Mouse (Mus musculus) liver, embryonic 14.5 days (tissue): ENCODE measurements at regions not wholly inside any gene's neighbourhood (a gene's known extent, or its start where the extent isn't known, plus 50 kb on each side); places are given as distances from the start of the nearest gene placed in this dataset.

Experiments
- ATAC-seq: fragments of 200-750 bp; cut with Nextera tagmentation; 2 replicates; pipeline ENCODE4 v1.8.0; 2017; ENCODE audit warnings: moderate number of reproducible peaks, mild to moderate bottlenecking, moderate library complexity; ENCODE audit not compliant: insufficient read depth
- DNase-seq, 3 experiments: peaks; one replicate each; pipeline ENCODE4 v3.0.0-alpha.2; 2012 to 2013; ENCODE audit warnings: low read depth in 3 of 3, low spot score in 3 of 3
- H3K27ac ChIP-seq: fragments of 300-500 bp; sonication (generic); 2 replicates; pipeline ENCODE4 v1.5.1; 2014; ENCODE audit warnings: moderate library complexity, mild to moderate bottlenecking, control low read depth, inconsistent platforms
- H3K27me3 ChIP-seq: fragments of 300-500 bp; sonication (generic); 2 replicates; pipeline ENCODE4 v1.6.1; 2014; ENCODE audit warnings: mild to moderate bottlenecking, low read length, moderate library complexity; ENCODE audit not compliant: control insufficient read depth, insufficient read depth
- H3K36me3 ChIP-seq: fragments of 300-500 bp; sonication (generic); replicated peaks from 2 replicates; pipeline ENCODE4 v1.6.1; 2014; ENCODE audit warnings: low read depth; ENCODE audit not compliant: control insufficient read depth, insufficient read depth
- H3K4me1 ChIP-seq, 2 experiments: fragments of 200-500 bp in 1 of 2; fragments of 300-500 bp in 1 of 2; sonication (generic) in 1 of 2; replicated peaks; 2 replicates each; pipeline ENCODE4 v1.6.1; 2012 to 2014; ENCODE audit warnings: antibody characterized with exemption in 1 of 2, inconsistent platforms in 1 of 2, low read length in 1 of 2; ENCODE audit not compliant: control insufficient read depth in 2 of 2, insufficient read depth in 2 of 2
- H3K4me2 ChIP-seq: fragments of 300-500 bp; sonication (generic); 2 replicates; pipeline ENCODE4 v1.6.1; 2014; ENCODE audit warnings: low read depth, mild to moderate bottlenecking, control low read depth, moderate library complexity
- H3K4me3 ChIP-seq, 2 experiments: fragments of 200-500 bp in 1 of 2; fragments of 300-500 bp in 1 of 2; sonication (generic) in 1 of 2; 2 replicates each; pipeline ENCODE4 v1.5.1; 2012 to 2014; ENCODE audit warnings: low read depth in 2 of 2, low read length in 2 of 2, mild to moderate bottlenecking in 2 of 2, control low read depth in 1 of 2, inconsistent platforms in 1 of 2, moderate library complexity in 1 of 2; ENCODE audit not compliant: insufficient read depth in 1 of 2
- H3K9ac ChIP-seq: fragments of 300-500 bp; sonication (generic); replicated peaks from 2 replicates; pipeline ENCODE4 v1.6.1; 2014; ENCODE audit warnings: mild to moderate bottlenecking, control low read depth, moderate library complexity
- H3K9me3 ChIP-seq: fragments of 300-500 bp; sonication (generic); 2 replicates; pipeline ENCODE4 v1.6.1; 2016; ENCODE audit warnings: low read length, mixed read lengths; ENCODE audit not compliant: control insufficient read depth
- CTCF ChIP-seq: IDR thresholded peaks from 2 replicates; pipeline ENCODE4 v1.5.1; 2016; ENCODE audit warnings: antibody characterized with exemption, low read depth, control low read depth
- EP300 ChIP-seq: IDR thresholded peaks from 2 replicates; pipeline ENCODE4 v1.6.1; 2016; ENCODE audit warnings: antibody characterized with exemption, low read depth
- WGBS: fragments of 180-500 bp; shearing (Covaris S2); extraction: QIAGEN DNeasy Blood & Tissue Kit; methylation state at CpG from one replicate; pipeline ENCODE4 v1.1.7; 2014; ENCODE audit not compliant: insufficient replicate concordance; 5-methylcytosine and 5-hydroxymethylcytosine counted together

GRCm38 (mm10) chr15:59728817-59729560 lies 287.4 kb downstream of the 4933412E24Rik start:
- no peak overlapping the region for H3K4me3 ChIP-seq
- H3K27ac ChIP-seq = no peak overlapping the region
- 42% methylated on average over 11 of the region's 11 CpGs for WGBS
- H3K9me3 ChIP-seq = no peaks in the 10 kb centered on the region
- H3K4me2 ChIP-seq = no peak overlapping the region
- no peak for TF ChIP-seq EP300
- no peaks in the 10 kb centered on the region for H3K27me3 ChIP-seq
- ATAC-seq (no peak), DNase-seq (no peak)
- H3K4me1 ChIP-seq = peaks cover 0 to 6% of the 10 kb centered on the region in 2 experiments; a peak in 1 of 4 replicates
- H3K9ac ChIP-seq = no peak overlapping the region
- no peaks in the 10 kb centered on the region for H3K36me3 ChIP-seq

DNA sequence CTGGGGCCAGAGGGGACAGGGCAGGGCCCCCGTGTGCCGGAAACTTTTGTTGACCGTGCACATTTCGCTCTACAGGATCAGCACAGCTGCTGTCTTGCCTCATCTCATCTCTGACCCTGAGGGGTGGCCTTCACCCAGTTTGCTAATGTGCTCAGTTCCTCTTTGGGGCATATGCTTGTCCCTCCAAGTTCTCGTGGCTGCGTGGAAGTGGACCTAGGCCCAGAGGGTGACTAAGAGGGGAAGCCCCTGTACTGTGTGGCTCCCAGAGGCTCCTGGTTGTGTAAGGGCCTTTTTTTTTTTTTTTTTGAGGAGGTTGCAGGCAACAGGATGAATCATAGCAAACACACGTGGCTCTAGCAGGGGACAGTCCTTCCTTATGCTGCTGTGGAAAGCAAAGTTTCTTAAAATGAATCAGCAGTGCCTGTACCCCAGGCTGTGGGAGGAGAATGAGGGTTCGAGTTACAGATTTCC lies 288.2 kb downstream of the 4933412E24Rik start:
- Histone ChIP-seq H3K9ac (no peak overlapping the region), H3K4me2 (no peak overlapping the region), H3K36me3 (no peaks in the 10 kb centered on the region), H3K4me1 (peaks cover 0 to 6% of the 10 kb centered on the region in 2 experiments; a peak in 1 of 4 replicates), H3K4me3 (no peak overlapping the region), H3K27ac (no peak overlapping the region), H3K9me3 (no peaks in the 10 kb centered on the region), H3K27me3 (no peaks in the 10 kb centered on the region)
- ATAC-seq = peak; percentile 79
- TF ChIP-seq CTCF = no peak
- TF ChIP-seq EP300 = no peak
- 27% methylated on average over 8 of the region's 8 CpGs for WGBS
- DNase-seq = peak in 2 of 3 experiments; percentile 28 to 53

DNA sequence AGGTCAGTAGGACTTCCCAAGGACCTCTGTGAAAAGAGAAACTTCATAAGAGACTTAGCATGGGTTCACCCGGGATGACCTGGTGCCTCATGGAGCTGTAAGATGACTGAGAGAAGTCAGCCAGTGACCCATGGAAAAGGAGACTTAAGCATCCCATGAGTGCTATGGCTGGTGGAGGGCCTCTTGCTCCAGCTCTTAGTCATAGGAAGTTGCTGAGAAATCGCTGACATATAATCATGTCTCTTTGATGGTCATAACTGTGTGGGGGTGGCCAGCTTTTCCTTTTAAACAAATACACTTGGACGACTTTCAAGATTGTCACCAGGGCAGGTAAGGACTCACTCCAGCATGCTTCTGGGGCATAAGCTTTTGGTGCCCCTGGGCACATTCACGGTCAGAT lies 290.5 kb downstream of the 4933412E24Rik start:
- no peak overlapping the region for H3K27ac ChIP-seq
- H3K9me3 ChIP-seq = no peaks in the 10 kb centered on the region
- DNase-seq = no peak
- H3K4me2 ChIP-seq = no peak overlapping the region
- TF ChIP-seq EP300 = no peak
- H3K27me3 ChIP-seq = no peaks in the 10 kb centered on the region
- H3K4me1 ChIP-seq = peaks cover 0 to 6% of the 10 kb centered on the region in 2 experiments; a peak in 2 of 4 replicates
- no peak for ATAC-seq
- H3K9ac ChIP-seq = no peak overlapping the region
- no peaks in the 10 kb centered on the region for H3K36me3 ChIP-seq
- 52% methylated on average over 4 of the region's 4 CpGs for WGBS
- H3K4me3 ChIP-seq = no peak overlapping the region

GRCm38 (mm10) chr15:59722661-59723413 lies 293.6 kb downstream of the 4933412E24Rik start:
- no peak overlapping the region for H3K4me3 ChIP-seq
- WGBS = 42% methylated on average over 2 of the region's 2 CpGs
- no peak for DNase-seq
- no peak overlapping the region for H3K4me2 ChIP-seq
- no peaks in the 10 kb centered on the region for H3K36me3 ChIP-seq
- no peak for TF ChIP-seq CTCF
- TF ChIP-seq EP300 = no peak
- H3K27me3 ChIP-seq = no peaks in the 10 kb centered on the region
- no peak overlapping the region for H3K9ac ChIP-seq
- no peak for ATAC-seq
- H3K27ac ChIP-seq = no peak overlapping the region
- H3K9me3 ChIP-seq = no peaks in the 10 kb centered on the region
- H3K4me1 ChIP-seq = peaks cover 0 to 2% of the 10 kb centered on the region in 2 experiments; a peak in 2 of 4 replicates

GRCm38 (mm10) chr15:59721420-59721819 lies 295.0 kb downstream of the 4933412E24Rik start:
- DNase-seq (no peak), ATAC-seq (no peak)
- 20% methylated on average over 4 of the region's 4 CpGs for WGBS

More at GRCm38 (mm10) chr15:59721420-59721819, 295.0 kb downstream of the 4933412E24Rik start:
- Histone ChIP-seq H3K36me3 (no peaks in the 10 kb centered on the region), H3K9ac (no peak overlapping the region), H3K4me1 (peaks cover 0 to 10% of the 10 kb centered on the region in 2 experiments; a peak in 3 of 4 replicates), H3K27ac (no peak overlapping the region), H3K9me3 (no peaks in the 10 kb centered on the region), H3K27me3 (no peaks in the 10 kb centered on the region), H3K4me2 (no peak overlapping the region), H3K4me3 (no peak overlapping the region)
- no peak for TF ChIP-seq CTCF
- TF ChIP-seq EP300 = no peak
